Mouse (Mus musculus) cerebellum, adult 11-12 months (tissue): ENCODE measurements at regions not wholly inside any gene's neighbourhood (a gene's known extent, or its start where the extent isn't known, plus 50 kb on each side); places are given as distances from the start of the nearest gene placed in this dataset.

Source experiments
- DNase-seq: peaks from one replicate; pipeline ENCODE4 v3.0.0; 2022

DNA sequence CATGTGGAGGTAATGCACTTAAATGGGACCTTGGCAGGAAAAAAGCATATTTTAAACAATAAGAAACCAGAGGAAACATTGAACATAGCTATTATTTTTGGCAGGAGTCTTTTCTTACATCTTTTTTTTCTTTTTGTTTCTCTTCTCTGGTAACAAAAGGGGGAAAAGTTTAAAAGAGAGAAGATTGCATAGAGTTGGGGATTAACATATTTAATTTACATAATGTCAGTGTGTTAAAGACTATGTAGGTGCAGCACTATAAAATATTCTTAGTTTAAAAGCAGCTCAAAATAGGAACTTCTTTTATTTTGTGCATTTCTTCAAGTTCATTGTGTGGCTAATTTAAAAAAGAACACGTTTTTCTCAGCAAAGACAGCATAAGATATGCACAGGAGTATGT is 1087.5 kb downstream of the Cdh11 start:
- no peak for DNase-seq

DNA sequence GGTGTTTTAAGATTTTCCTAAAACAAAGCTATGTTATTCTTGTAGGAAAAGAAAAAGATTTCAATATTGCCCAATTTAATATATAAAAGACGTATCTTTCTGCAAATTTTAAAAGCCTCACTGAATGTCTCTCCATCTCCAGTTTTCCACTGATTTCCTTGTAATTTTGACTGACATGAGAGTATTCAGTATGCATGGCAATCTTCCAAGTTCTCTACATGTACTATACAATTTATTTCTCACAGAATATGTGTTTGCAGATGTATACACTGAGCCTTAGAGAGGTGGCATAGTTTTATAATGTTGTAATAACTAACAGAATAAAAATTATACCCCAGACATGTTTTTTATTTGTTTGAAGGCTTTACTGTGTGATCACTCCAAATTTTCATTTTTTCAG is 1094.5 kb downstream of the Cdh11 start:
- DNase-seq: no peak

DNA sequence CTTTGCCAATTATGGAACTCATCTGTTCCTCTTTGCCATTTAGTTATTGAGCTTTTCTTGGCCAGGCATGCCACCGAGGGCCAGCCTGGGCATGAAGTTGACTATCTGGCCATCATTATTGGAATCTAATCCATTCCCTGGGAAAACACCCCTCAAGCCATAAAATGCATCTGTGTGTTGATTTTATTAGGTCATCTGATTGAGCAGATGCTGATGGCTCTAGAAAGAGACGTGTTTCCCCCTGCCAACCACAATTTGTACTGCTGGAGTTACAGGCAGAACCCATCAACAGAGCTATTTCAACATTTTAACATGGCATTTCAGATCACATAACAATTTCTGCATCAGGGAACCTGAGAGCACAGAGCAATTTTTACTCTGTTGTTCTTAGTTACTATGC is 1116.5 kb downstream of the Cdh11 start:
- no peak for DNase-seq

DNA sequence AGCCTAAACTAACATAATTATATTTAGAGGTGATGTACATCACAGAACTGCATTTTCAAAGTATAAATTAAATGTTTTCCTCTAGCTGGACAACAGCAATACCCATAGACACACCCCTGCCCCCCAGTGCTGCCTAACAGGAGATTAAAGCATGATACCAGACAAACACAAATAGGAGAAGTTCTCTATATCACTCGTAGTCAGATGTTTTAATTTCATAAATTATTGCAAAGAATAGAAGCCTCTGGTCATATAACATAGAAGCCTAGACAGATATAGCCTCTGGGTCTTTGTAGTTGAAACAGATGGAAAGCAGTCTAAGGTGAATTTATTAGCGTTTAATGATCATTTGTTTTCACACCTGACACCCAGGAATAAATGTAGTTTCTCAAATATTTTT is 1122.6 kb downstream of the Cdh11 start:
- DNase-seq: no peak

DNA sequence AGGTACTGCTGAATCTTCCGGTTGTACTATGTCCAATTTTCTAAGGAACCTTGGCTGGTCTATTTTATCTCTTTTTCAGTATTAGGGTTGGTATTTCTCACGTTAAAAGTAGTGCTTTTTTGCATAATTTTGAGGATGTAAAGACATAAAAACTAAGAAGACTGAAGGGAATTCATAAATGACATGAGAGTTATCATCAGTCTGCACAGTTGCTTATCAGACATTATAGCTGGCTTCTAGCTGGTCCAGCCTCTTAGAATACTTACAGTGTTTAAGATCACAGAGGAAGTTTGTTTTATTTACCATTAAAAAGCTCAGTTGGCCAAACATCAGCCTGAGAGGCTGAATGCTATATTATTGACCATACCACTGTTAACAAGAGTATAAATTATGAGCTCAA is 1130.2 kb downstream of the Cdh11 start:
- DNase-seq: no peak

DNA sequence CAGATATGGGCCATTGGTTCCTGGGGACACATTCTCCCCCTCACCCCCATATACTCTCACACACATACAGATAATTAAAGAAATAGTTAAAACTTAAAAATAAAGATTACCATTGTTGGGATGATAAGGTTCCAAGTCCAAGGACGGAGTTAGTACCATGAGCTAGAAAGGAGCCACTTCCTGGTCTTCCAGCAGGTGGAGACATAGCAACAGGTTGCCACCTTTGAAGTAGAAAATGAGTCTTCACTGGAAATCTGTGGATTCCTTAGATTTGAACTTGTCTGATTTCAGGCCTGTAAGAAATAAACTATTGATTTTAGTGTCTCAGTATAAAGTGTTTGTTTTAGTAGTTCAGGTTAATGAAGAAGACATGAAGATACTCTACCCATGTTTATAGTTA is 1156.6 kb downstream of the Cdh11 start:
- no peak for DNase-seq

DNA sequence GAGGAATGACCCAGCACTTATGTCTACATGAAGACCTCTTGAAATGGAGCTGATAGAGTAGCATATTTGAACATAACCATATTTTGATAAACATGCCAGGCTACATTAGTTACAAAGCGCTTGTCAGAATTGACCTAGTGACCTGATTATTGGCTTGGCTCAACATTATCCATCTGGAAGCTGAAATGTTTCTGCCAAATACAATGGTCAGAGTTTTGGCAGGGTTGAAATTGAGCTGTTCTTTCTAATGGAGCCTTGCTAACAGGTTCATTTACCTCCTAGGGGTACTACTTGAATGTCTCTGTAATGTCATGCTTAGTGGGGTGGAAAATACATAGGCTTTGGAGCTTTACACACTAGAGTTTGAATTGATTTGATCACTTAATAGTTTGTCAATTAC is 1163.5 kb downstream of the Cdh11 start:
- DNase-seq: no peak

DNA sequence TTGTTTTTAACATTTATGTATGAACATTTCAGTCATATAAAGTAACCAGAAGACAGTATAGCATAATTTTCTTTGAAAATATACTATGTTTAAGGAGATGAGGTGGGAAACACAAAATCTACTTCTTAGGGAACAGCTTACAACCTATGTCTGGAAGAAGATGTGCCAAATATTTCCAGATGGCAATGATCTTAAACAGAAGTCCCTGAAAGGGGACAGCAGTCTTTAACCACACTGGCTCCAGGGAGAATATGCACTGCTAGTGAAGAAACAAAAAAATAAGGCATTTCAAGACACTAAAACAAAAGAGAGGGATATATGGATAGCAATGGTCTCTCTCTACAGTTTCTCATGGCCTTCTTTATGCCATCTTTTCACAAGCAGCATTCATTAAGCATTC is 1194.3 kb downstream of the Cdh11 start:
- DNase-seq: no peak

DNA sequence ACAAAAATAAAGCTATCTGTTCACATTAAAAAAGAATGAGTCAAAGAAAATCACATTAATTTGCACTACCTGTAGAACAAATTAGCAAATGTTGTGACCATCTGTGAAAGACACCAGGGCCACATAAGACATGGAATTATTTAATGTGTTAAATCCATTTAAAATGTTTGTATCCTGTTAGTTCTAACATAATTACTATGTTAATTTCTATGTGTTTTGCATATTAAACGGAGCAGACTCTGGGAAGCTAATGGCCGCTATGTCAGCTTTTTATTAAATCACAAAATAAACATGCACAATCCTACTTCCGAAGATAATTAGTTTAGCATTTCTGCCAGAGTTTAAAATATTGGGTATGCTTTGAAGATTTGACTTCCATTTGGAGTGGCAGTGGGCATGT is 1194.8 kb downstream of the Cdh11 start:
- DNase-seq: no peak

DNA sequence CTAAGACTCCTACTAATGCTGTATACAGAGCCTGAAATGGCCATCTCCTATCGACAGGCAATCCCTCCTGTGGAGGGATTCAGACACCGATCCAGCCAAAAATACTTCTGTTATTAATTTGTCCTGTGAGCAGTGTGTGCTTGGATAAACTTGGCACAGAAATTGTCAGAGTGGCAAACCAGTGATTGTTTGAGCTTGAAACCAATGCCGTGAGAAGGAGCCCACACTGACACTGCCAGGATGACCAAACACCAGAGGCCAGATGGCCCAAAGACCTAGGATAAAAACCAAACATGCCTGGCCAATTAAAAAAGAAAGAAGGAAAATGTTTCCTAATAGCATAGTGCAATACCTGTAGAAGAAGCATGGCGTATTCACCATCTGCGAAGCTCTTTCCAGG is 1221.0 kb downstream of the Cdh11 start:
- DNase-seq: no peak

DNA sequence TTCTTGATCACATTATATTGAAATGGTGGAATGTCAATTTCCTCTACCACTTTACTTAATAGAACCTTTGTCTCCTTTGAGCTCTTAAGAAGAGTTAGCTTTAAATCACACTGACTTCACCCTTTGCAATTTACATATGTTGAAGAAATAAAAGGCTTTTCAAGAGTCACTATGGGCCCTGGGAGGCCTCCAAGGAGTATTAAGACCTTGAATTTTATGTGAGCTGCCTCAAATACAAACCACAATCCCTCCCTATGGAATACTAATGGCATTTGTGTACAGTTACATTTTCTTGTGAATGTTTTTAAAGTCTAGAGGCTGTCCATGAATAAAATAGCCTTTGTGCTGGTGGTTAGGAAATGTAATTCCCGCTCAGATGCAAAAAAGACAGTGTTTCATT is 1262.7 kb downstream of the Cdh11 start:
- no peak for DNase-seq

DNA sequence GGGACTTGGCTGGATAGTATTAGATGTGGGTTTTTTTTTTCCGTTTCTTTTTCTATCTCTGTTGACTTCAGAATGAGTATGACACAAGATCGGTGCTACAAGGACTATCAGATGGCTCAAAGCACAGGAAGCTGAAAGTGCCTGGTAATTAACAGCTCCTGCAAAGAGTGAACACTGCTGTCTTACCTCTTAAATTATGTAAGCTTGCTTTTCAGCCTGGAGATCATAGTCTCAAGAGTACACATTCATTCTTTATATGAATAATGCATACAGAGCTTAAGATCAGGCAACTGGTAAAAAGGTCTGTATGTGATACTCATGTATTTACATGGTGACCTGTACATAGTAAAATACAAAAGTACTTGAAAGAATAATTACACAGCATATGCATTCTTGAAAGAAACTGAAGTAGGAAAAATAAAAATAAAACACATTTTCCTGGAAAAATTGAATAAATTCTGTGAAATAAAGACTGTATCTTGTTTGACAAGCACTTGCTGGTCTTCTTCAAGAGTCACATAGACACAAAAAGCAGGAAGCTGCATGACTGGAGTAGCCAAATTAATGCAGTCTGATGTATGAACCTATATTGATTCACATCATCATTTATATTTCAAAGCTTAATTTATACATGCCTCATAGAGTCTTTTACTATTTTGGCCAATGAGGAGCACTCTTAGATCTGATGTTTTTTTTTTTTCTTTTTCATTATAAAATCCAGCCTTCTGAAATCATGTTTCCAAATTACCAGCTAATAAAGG is 1306.7 kb downstream of the Cdh11 start:
- no peak for DNase-seq

DNA sequence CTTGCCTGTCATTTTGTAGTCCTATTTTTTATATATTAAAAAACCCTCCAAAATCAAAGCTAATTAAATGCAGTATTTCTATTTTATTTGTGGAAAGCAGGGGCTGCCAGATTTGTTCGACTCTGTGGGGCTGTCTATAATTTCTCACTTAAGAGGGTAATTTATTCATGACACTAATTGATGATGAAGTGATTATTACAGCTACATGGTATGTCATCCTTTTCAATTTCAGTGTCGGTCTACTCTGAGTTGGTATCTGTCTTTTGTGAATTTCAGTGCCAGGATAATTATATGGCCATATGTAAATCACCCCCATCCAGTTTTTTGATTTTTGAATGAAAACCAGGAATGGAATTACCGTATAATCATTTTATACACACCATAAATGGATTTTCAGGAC is 1319.1 kb downstream of the Cdh11 start:
- no peak for DNase-seq

DNA sequence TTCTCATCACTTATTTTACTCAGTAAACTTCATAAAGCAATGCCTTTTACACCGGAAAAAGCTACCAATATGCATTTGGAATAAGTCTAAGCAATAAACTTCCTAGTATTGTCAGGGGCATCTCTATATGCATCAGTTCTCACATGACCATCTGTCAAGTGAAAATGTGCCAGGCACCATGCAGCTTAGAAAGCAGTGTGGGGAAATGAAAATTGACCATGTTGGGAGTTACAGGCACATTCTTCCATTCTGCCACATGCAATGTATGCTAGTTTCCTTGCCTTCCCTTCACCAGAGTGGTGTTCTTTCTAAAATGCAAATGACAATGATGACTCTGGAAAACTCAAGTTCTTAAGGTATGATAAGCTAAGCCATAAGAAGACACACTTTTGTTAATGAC is 1322.9 kb downstream of the Cdh11 start:
- DNase-seq: peak; percentile 63

DNA sequence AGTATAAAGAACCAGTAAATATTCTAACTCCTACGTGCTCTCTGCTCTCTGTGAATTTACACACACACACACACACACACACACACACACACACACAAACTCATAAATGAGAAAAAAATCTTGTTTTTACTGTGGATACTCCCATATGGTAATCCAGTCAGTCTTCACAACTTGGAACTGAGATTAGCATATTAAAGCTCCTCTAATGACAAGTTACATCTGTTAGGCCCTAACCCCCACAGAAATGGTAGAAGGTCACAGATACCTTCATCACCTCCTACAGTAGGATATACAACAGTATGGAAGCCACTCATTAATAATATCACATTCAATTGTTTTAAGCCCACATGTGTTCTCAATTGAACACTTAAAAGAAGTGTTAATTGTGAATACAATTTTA is 1340.7 kb downstream of the Cdh11 start:
- DNase-seq: no peak

DNA sequence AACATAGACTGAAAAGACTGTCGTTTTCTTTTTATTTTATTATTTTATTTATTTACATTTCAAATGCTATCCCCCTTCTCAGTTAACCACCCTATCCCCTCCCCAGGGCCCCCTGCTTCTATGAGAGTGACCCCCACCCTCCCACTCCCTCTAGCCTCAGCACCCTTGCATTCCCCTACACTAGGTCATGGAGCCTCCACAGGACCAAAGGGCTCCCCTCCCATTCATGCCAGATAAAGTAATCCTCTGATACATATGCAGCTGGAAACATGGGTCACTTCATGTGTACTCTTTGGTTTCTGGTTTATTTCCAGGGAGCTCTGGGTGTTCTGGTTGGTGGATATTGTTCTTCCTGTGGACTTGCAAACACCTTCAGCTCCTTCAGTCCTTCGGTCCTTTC is 1342.9 kb downstream of the Cdh11 start:
- no peak for DNase-seq

DNA sequence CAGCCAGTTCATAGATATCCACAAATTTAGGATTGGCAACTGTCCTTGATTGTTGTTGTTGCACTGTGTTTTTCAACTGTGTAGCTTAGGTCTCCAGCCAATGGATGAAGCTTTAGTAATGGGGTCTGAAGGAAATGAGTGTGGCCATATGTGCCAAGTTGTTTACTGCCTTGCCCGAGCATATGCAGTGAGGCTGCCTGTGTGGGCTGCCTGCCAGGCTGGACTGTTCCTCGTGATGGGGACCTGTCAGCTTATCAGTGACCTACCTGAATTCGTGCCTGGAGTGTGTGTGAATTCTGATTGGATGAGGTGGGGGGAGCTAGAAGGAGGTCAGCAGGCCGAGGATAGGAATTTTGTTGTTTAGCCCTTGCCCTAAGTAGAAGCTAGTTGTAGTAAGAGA is 1349.8 kb downstream of the Cdh11 start:
- no peak for DNase-seq
